Mouse (Mus musculus) myocyte (in vitro differentiated cells): ENCODE results near the gene Foxk1. TPM values are rescaled to one million over a fixed set of nuclear protein-coding genes. Genes with fewer than 3 reads are reported as not detected.

Experiments used
- H3K27me3 ChIP-seq: one replicate; pipeline ENCODE4 v1.6.1; 2011; ENCODE audit not compliant: control insufficient read depth, insufficient read depth, insufficient read length
- H3K36me3 ChIP-seq: one replicate; pipeline ENCODE4 v1.6.1; 2011; ENCODE audit not compliant: control insufficient read depth, insufficient read depth
- H3K4me2 ChIP-seq: one replicate; pipeline ENCODE4 v1.6.1; 2011; ENCODE audit warnings: low read depth, control low read depth
- H3K4me3 ChIP-seq: one replicate; pipeline ENCODE4 v1.5.1; 2011; ENCODE audit warnings: mild to moderate bottlenecking, control low read depth, moderate library complexity
- H3K79me2 ChIP-seq: one replicate; pipeline ENCODE4 v1.6.1; 2011; ENCODE audit not compliant: control insufficient read depth, insufficient read depth
- H3ac ChIP-seq: one replicate; pipeline ENCODE4 v1.6.1; 2011; ENCODE audit not compliant: control insufficient read depth, insufficient read length
- CEBPB ChIP-seq: IDR thresholded peaks from 2 replicates; pipeline ENCODE4 v1.6.1; 2011; ENCODE audit warnings: mild to moderate bottlenecking, moderate library complexity; ENCODE audit not compliant: poor library complexity, insufficient read depth, severe bottlenecking
- E2F4 ChIP-seq: IDR thresholded peaks from one replicate; pipeline ENCODE4 v1.6.1; 2011; ENCODE audit warnings: mild to moderate bottlenecking, control low read depth, moderate library complexity; ENCODE audit not compliant: insufficient read depth
- MAX ChIP-seq: IDR thresholded peaks from one replicate; pipeline ENCODE4 v1.6.1; 2011; ENCODE audit warnings: low read depth, mild to moderate bottlenecking, control low read depth
- MYOD1 ChIP-seq, 3 experiments: IDR thresholded peaks; one replicate each; pipeline ENCODE4 v1.6.1; 2011; ENCODE audit warnings: control low read depth in 2 of 3, low read depth in 2 of 3, mild to moderate bottlenecking in 2 of 3, moderate library complexity in 1 of 3; ENCODE audit not compliant: insufficient read length in 2 of 3, control insufficient read depth in 1 of 3
- MYOG ChIP-seq, 3 experiments: IDR thresholded peaks; one replicate each; pipeline ENCODE4 v1.6.1; 2011; ENCODE audit warnings: control low read depth in 2 of 3, low read depth in 2 of 3, mild to moderate bottlenecking in 2 of 3; ENCODE audit not compliant: insufficient read length in 2 of 3, control insufficient read depth in 1 of 3, insufficient read depth in 1 of 3
- POLR2A ChIP-seq: IDR thresholded peaks from one replicate; pipeline ENCODE4 v1.6.1; 2011; ENCODE audit warnings: low read depth, mild to moderate bottlenecking, control low read depth, moderate library complexity; ENCODE audit not compliant: insufficient read length
- POLR2AphosphoS2 ChIP-seq: IDR thresholded peaks from one replicate; pipeline ENCODE4 v1.6.1; 2011; ENCODE audit warnings: low read depth, control low read depth; ENCODE audit not compliant: insufficient read length
- REST ChIP-seq: IDR thresholded peaks from one replicate; pipeline ENCODE4 v1.6.1; 2011; ENCODE audit warnings: mild to moderate bottlenecking, control low read depth, moderate library complexity; ENCODE audit not compliant: insufficient read depth, insufficient read length
- SRF ChIP-seq: IDR thresholded peaks from one replicate; pipeline ENCODE4 v1.6.1; 2011; ENCODE audit warnings: low read depth; ENCODE audit not compliant: control insufficient read depth, insufficient read length
- TCF12 ChIP-seq: IDR thresholded peaks from one replicate; pipeline ENCODE4 v1.6.1; 2011; ENCODE audit warnings: mild to moderate bottlenecking, control low read depth; ENCODE audit not compliant: poor library complexity, insufficient read depth, severe bottlenecking
- TCF3 ChIP-seq: IDR thresholded peaks from one replicate; pipeline ENCODE4 v1.6.1; 2011; ENCODE audit warnings: low read depth, control low read depth; ENCODE audit not compliant: insufficient read length
- USF1 ChIP-seq: IDR thresholded peaks from one replicate; pipeline ENCODE4 v1.6.1; 2011; ENCODE audit warnings: low read depth, mild to moderate bottlenecking, control low read depth, moderate library complexity
- polyA plus RNA-seq: library from polyadenylated mRNA; unstranded; fragments of >200 nt; fragmentation: generic; extraction: Trizol; gene quantifications from one replicate; pipeline ENCODE4 v1.2.1, GENCODE M21; 2012; ENCODE audit warnings: missing spikeins

Gene Foxk1
- polyA plus RNA-seq, 1 experiment: 10.4 TPM

DNA sequence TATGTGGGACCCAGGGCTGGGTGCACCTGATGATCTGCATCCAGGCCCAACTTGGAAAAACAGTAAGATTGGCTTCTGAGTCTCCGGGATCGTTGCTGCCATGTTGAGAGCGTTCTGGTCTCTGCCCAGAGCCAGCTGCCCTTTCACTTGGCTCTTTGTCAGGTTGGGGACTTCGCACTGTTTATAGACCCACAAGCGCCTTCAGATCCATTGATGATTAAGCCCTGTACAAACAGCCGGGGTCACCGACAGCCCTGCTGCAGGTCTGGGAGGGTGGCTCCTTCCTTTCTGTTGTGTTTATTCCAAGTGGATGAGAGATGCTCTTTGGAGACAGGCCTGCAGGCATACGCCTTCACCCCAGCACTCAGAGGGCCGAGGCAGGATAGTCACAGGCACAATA is 16.6 kb downstream of the Foxk1 start:
- TF ChIP-seq MYOD1 (IDR thresholded peaks at IDR 0.05; ENCODE audit: control insufficient read depth in 1 of 3, insufficient read length in 2 of 3, low read depth in 2 of 3) (no peak), MYOG (IDR thresholded peaks at IDR 0.05; ENCODE audit: control insufficient read depth in 1 of 3, insufficient read depth in 1 of 3, insufficient read length in 2 of 3, low read depth in 2 of 3) (no peak), POLR2A (no peak)

DNA sequence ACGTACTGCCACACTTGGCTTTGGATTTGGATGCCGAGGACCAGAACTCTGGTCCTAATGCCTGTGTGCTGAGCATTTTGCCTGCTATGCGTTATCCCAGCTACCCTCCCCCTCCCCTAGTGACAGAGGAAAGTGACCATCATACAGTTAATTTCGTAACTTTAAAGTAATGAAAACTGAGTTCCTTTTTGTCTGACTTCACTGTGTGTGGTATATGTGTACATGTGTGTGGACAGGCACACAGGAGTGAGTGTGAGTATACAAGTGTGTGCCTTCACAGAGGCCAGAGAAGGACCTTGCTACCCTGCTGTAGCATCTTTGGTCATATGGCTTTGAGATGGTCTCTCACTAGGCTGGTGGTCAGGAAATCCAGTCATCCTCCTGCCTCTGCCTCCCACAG is 17.1 kb downstream of the Foxk1 start:
- Histone ChIP-seq H3ac (no peak overlapping the region), H3K4me3 (no peak overlapping the region), H3K36me3 (no peaks in the 10 kb centered on the region), H3K4me2 (no peak overlapping the region), H3K27me3 (no peaks in the 10 kb centered on the region), H3K79me2 (peaks cover 31% of the 10 kb centered on the region)
- TF ChIP-seq SRF: no peak

More for the DNA sequence above, 16.6 kb downstream of the Foxk1 start:
- no peak overlapping the region for H3ac ChIP-seq
- no peak overlapping the region for H3K4me2 ChIP-seq
- H3K79me2 ChIP-seq: peaks cover 31% of the 10 kb centered on the region
- no peaks in the 10 kb centered on the region for H3K36me3 ChIP-seq
- no peak overlapping the region for H3K4me3 ChIP-seq
- no peaks in the 10 kb centered on the region for H3K27me3 ChIP-seq

DNA sequence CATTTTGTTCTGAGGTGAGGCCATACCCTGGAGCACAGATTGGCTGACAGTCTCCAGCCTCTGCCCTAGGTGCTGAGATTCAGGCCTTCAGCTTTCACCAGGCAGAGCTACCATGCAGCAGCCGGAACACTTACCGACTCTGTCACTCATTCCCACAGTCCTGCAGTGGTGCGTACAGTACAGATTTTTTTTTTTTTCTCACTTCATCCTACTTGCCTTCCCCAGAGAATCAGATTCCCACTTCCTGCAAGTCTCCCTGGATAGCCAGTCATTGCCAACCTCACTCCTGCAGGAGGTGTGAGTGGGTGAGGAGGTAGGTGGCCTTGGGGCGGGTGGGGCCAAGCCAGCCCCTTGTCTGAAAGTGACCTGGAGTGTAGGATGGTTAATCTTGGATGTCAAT is 19.0 kb downstream of the Foxk1 start:
- H3K36me3 ChIP-seq: no peaks in the 10 kb centered on the region
- peaks cover 23% of the 10 kb centered on the region for H3K79me2 ChIP-seq
- no peak overlapping the region for H3K4me2 ChIP-seq
- H3K27me3 ChIP-seq: no peaks in the 10 kb centered on the region
- TF ChIP-seq USF1: no peak
- TF ChIP-seq MYOD1 (IDR thresholded peaks at IDR 0.05; ENCODE audit: control insufficient read depth in 1 of 3, insufficient read length in 2 of 3, low read depth in 2 of 3): no peak
- no peak for TF ChIP-seq REST
- no peak for TF ChIP-seq TCF12
- no peak for TF ChIP-seq E2F4
- no peak for TF ChIP-seq SRF
- no peak for TF ChIP-seq MAX
- no peak for TF ChIP-seq POLR2A
- TF ChIP-seq POLR2AphosphoS2: no peak
- no peak for TF ChIP-seq MYOG (IDR thresholded peaks at IDR 0.05; ENCODE audit: control insufficient read depth in 1 of 3, insufficient read depth in 1 of 3, insufficient read length in 2 of 3, low read depth in 2 of 3)
- no peak for TF ChIP-seq CEBPB
- no peak for TF ChIP-seq TCF3
- H3K4me3 ChIP-seq: no peak overlapping the region
- no peak overlapping the region for H3ac ChIP-seq

DNA sequence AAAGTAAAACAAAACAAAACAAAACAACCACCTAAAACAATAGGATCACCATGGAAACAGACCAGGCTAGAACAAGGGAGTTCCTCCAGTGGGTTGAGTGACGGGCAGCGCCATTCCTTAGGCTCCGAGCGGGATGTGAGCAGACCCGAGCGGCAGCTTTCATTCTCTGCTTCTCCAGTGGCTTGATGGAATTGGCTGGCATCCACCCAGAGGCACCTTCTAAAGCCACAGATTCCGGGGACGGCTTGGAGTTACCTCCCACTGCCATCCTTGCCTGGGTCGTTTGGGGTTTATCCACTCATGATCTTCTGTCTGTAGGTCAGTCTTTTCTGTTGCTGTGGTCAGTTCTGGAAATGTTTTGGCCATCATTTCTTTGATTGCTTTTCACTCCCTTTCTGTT is 19.6 kb downstream of the Foxk1 start:
- Histone ChIP-seq H3K36me3 (no peaks in the 10 kb centered on the region), H3K27me3 (no peaks in the 10 kb centered on the region), H3ac (no peak overlapping the region), H3K79me2 (peaks cover 23% of the 10 kb centered on the region), H3K4me2 (no peak overlapping the region), H3K4me3 (no peak overlapping the region)
- no peak for TF ChIP-seq CEBPB
- TF ChIP-seq POLR2AphosphoS2: no peak
- no peak for TF ChIP-seq SRF
- no peak for TF ChIP-seq TCF12
- no peak for TF ChIP-seq TCF3
- TF ChIP-seq REST: no peak

DNA sequence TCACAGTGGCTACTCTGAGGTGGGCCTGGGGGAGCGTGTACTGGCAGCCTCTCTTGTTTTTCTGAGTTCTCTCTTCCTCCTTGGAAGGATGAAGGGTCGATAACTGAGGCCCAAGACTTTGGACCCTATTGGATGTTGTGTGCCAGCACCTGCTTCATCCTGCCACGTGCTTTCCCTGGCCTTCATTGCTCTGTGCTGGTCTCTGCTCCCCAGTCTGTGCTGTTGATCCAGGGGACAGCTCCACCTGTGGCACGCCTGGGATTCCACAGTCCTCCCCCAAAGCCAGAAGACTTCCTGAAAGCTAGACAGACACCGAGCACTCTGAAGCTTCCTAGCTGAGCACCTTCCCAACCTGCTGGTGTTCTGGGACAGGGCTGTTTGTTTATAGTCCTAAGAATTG is 20.6 kb downstream of the Foxk1 start:
- Histone ChIP-seq H3K4me2 (no peak overlapping the region), H3K79me2 (peaks cover 18% of the 10 kb centered on the region), H3K27me3 (no peaks in the 10 kb centered on the region), H3K36me3 (no peaks in the 10 kb centered on the region), H3ac (no peak overlapping the region), H3K4me3 (no peak overlapping the region)
- no peak for TF ChIP-seq TCF12
- no peak for TF ChIP-seq SRF
- no peak for TF ChIP-seq TCF3
- no peak for TF ChIP-seq MAX
- TF ChIP-seq CEBPB: no peak
- no peak for TF ChIP-seq POLR2A

DNA sequence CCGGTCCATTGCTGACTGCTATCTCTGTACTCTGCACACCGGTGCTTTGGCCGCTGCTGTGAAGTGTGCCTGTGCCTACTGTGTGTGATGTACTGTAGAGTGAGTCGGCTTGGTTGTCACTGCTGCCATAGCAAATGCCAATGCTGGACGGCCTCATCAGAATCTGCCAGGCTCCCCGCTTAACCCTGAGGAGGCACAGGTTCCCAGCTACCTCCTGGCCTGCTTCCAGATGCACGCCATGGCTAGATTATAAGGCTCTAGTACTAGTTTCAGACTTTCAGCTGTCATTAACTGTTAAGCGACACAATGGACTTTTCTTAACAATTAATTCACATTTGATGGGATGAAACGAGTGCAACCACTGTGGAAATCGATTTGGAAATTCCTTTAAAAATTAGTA is 21.8 kb downstream of the Foxk1 start:
- no peak overlapping the region for H3ac ChIP-seq
- no peaks in the 10 kb centered on the region for H3K27me3 ChIP-seq
- no peaks in the 10 kb centered on the region for H3K36me3 ChIP-seq
- TF ChIP-seq MAX: no peak
- no peak for TF ChIP-seq E2F4
- no peak for TF ChIP-seq POLR2AphosphoS2
- TF ChIP-seq TCF3: no peak
- no peak for TF ChIP-seq TCF12
- TF ChIP-seq POLR2A: no peak
- no peak for TF ChIP-seq USF1
- TF ChIP-seq SRF: no peak
- no peak for TF ChIP-seq REST
- no peak for TF ChIP-seq MYOG (IDR thresholded peaks at IDR 0.05; ENCODE audit: control insufficient read depth in 1 of 3, insufficient read depth in 1 of 3, insufficient read length in 2 of 3, low read depth in 2 of 3)
- no peak for TF ChIP-seq MYOD1 (IDR thresholded peaks at IDR 0.05; ENCODE audit: control insufficient read depth in 1 of 3, insufficient read length in 2 of 3, low read depth in 2 of 3)
- TF ChIP-seq CEBPB: no peak
- peaks cover 13% of the 10 kb centered on the region for H3K79me2 ChIP-seq
- no peak overlapping the region for H3K4me3 ChIP-seq
- no peak overlapping the region for H3K4me2 ChIP-seq
